In genomic region chr6:127454344-127454707, GRCm38 (mm10) we compare ENCODE assay signal across 8 mouse cellular contexts. TPM values are rescaled to one million over a fixed set of nuclear protein-coding genes. Genes with fewer than 3 reads are reported as not detected.
DNase-seq lines count a peak whose midpoint lies in the region; ATAC-seq and TF ChIP-seq lines count a peak whose summit lies in the region.

No protein-coding gene starts in this region.

- no peak for DNase-seq in kidney, adult 9 months
- DNase-seq in hindbrain, embryonic 14.5 days (ENCODE audit: low spot score) = no peak
- DNase-seq in left cerebral cortex, adult 8-10 months (ENCODE audit: low spot score in 2 of 2) = no peak
- no peak for DNase-seq in T-cell, adult 2 months (ENCODE audit: low spot score)
- DNase-seq in layer of hippocampus, adult 11-12 months (ENCODE audit: low spot score) = no peak

- H3K9me3 ChIP-seq in kidney, embryonic 16.5 days (ENCODE audit: low read length) = no peaks in the 10 kb centered on the region
- H3K9me3 ChIP-seq in hindbrain, embryonic 14.5 days (ENCODE audit: control insufficient read depth, low read length) = no peaks in the 10 kb centered on the region
- no peaks in the 10 kb centered on the region for H3K9me3 ChIP-seq in midbrain, embryonic 13.5 days

- no peak overlapping the region for H3K27ac ChIP-seq in kidney, embryonic 16.5 days (ENCODE audit: low read length)
- no peak overlapping the region for H3K27ac ChIP-seq in cortical plate, adult 2 months (ENCODE audit: insufficient read depth, low read length)
- peak overlapping the region; percentile 91 for H3K27ac ChIP-seq in hindbrain, embryonic 14.5 days
- H3K27ac ChIP-seq in midbrain, embryonic 13.5 days = peak overlapping the region; percentile 96

- peak overlapping the region; percentile 61 for H3K4me2 ChIP-seq in kidney, embryonic 16.5 days (replicated peaks; ENCODE audit: low read depth, low read length)
- peak overlapping the region; percentile 73 for H3K4me2 ChIP-seq in hindbrain, embryonic 14.5 days (replicated peaks)
- H3K4me2 ChIP-seq in midbrain, embryonic 13.5 days (replicated peaks) = peak overlapping the region; percentile 67

- ATAC-seq in kidney, embryonic 16.5 days (ENCODE audit: low FRiP score, low TSS enrichment) = no peak
- ATAC-seq in hindbrain, embryonic 14.5 days (ENCODE audit: low FRiP score) = no peak
- ATAC-seq in midbrain, embryonic 13.5 days = no peak

- WGBS in kidney, embryonic 16.5 days = 46% methylated on average over 10 of the region's 10 CpGs
- WGBS in hindbrain, embryonic 14.5 days = 40% methylated on average over 10 of the region's 10 CpGs
- WGBS in midbrain, embryonic 13.5 days = 43% methylated on average over 10 of the region's 10 CpGs

- H3K4me3 ChIP-seq in kidney, embryonic 16.5 days (ENCODE audit: low read length) = peak overlapping the region; percentile 74
- peak overlapping the region; percentile 90; the same call in 1 of the 2 replicates for H3K4me3 ChIP-seq in cortical plate, adult 2 months (ENCODE audit: insufficient read depth, low read length)
- H3K4me3 ChIP-seq in hindbrain, embryonic 14.5 days (replicated peaks; ENCODE audit: low read length) = peak overlapping the region; percentile 59
- H3K4me3 ChIP-seq in midbrain, embryonic 13.5 days (replicated peaks) = peak overlapping the region; percentile 69

- TF ChIP-seq CTCF in cortical plate, adult 2 months (IDR thresholded peaks at IDR 0.05; ENCODE audit: extremely low read depth, insufficient read depth, low read length) = no peak

- H3K27me3 ChIP-seq in kidney, embryonic 16.5 days (ENCODE audit: insufficient read depth, low read length) = 0 out of 2 replicates have a peak, but pooled peaks cover 2% of the 10 kb centered on the region
- H3K27me3 ChIP-seq in hindbrain, embryonic 14.5 days (ENCODE audit: control insufficient read depth, insufficient read depth, low read length) = no peaks in the 10 kb centered on the region
- no peaks in the 10 kb centered on the region for H3K27me3 ChIP-seq in midbrain, embryonic 13.5 days

- H3K9ac ChIP-seq in kidney, embryonic 16.5 days (replicated peaks; ENCODE audit: low read length) = peak overlapping the region; percentile 81
- peak overlapping the region; percentile 83 for H3K9ac ChIP-seq in hindbrain, embryonic 14.5 days
- H3K9ac ChIP-seq in midbrain, embryonic 13.5 days (replicated peaks) = peak overlapping the region; percentile 83

- peaks cover 6% of the 10 kb centered on the region for H3K4me1 ChIP-seq in kidney, embryonic 16.5 days (ENCODE audit: insufficient read depth, low read length)
- no peaks in the 10 kb centered on the region; the same call in 1 of the 2 replicates for H3K4me1 ChIP-seq in cortical plate, adult 2 months (ENCODE audit: control insufficient read depth, insufficient read depth, low read length)
- H3K4me1 ChIP-seq in hindbrain, embryonic 14.5 days (replicated peaks; ENCODE audit: control insufficient read depth, insufficient read depth, low read length) = peaks cover 14% of the 10 kb centered on the region
- H3K4me1 ChIP-seq in midbrain, embryonic 13.5 days (replicated peaks) = peaks cover 34% of the 10 kb centered on the region

- no peak for TF ChIP-seq POLR2A in cortical plate, adult 2 months (IDR thresholded peaks at IDR 0.05; ENCODE audit: extremely low read depth, insufficient read depth, low read length)

- no peaks in the 10 kb centered on the region for H3K36me3 ChIP-seq in kidney, embryonic 16.5 days (ENCODE audit: insufficient read depth, low read length)
- no peaks in the 10 kb centered on the region for H3K36me3 ChIP-seq in hindbrain, embryonic 14.5 days (replicated peaks; ENCODE audit: control insufficient read depth, insufficient read depth)
- 0 out of 2 replicates have a peak, but pooled peaks cover 4% of the 10 kb centered on the region for H3K36me3 ChIP-seq in midbrain, embryonic 13.5 days

RNA-seq across cellular contexts. Expression of gene Parp11, which starts 7.7 kb away (rescaled TPM):
- 23.9 and 25.6 TPM in 2 replicates for polyA plus RNA-seq in kidney, embryonic 16.5 days (2015; fragmentation: Nextera tagmentation; extraction: Ambion mirVana)
- polyA plus RNA-seq in cortical plate, adult 2 months (2012; rRNA removed) = 24.6 and 26.1 TPM in 2 replicates
- polyA plus RNA-seq in hindbrain, embryonic 14.5 days (2014; fragmentation: Nextera tagmentation; extraction: Ambion mirVana) = 85.8 and 95.7 TPM in 2 replicates
- 90.4 and 91.7 TPM in 2 replicates for polyA plus RNA-seq in midbrain, embryonic 13.5 days (2015; fragmentation: Nextera tagmentation; extraction: Ambion mirVana)
- total RNA-seq in left cerebral cortex, adult 8-10 months (2022) = 10 to 100 TPM; 26.2 to 39.0 (median 35.6) TPM

Comparison
In these comparisons a context has a peak if more than half of its experiments do, and no peak if none do; other contexts are left out.
1. H3K27ac ChIP-seq: peak in hindbrain, embryonic 14.5 days (single experiment) and midbrain, embryonic 13.5 days (single experiment); none in kidney, embryonic 16.5 days (single experiment) and cortical plate, adult 2 months (single experiment).
2. Peak in every context shown above with its lines, with median percentiles within 50 percentile points of each other: H3K4me2 ChIP-seq, H3K4me3 ChIP-seq and H3K9ac ChIP-seq.